Mouse (Mus musculus): ENCODE measurements around the gene Gm44965. TPM values are rescaled to one million over a fixed set of nuclear protein-coding genes. Genes with fewer than 3 reads are reported as not detected.
A peak's percentile ranks its signal among the peaks of the same experiment; 100 is the strongest.

Gene Gm44965
- 1.0 TPM in 1 of 2 replicates, not detected in the other for polyA plus RNA-seq (2015; fragmentation: Nextera tagmentation; extraction: Ambion mirVana)

GRCm38 (mm10) chr6:48593158-48594042 is at the start of gene Gm44965, which contains the start of gene Repin1:
TSS of gene Gm44965 (plus strand) at chr6:48593941.
TSS of gene Repin1 (plus strand) at chr6:48593883.
- Histone ChIP-seq H3K9ac (peak within 1 kb of the TSS; percentile 94), H3K9me3 (peaks cover 22% of the 10 kb centered on the region), H3K4me3 (peak within 1 kb of the TSS; percentile 89), H3K27me3 (no peaks in the 10 kb centered on the region), H3K36me3 (peaks cover 27% of the 10 kb centered on the region), H3K4me2 (peak within 1 kb of the TSS; percentile 80), H3K27ac (replicated peaks) (peak within 1 kb of the TSS; percentile 99), H3K4me1 (replicated peaks) (peaks cover 20% of the 10 kb centered on the region)
- ATAC-seq (ENCODE audit: low FRiP score, low read depth), result peak; percentile 94
- WGBS, result 3% methylated on average over 44 of the region's 45 CpGs

DNA sequence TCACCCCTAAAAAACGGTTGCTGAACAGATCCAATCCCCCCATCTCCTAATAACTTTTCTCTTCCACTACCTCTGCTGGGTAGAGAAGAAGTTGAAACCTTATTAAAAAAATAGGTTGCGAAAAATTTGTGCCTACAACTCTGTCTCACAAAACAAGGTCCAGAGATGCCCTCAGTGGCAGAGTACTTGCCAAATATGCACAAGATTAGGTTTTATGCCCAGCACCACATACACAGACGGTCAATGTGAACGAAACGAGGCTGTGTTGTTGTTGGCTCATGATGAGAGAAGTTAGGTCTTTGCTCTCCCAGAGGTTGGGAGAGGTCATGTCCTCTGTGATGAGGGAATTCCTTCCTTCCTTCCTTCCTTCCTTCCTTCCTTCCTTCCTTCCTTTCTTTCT is 48.5 kb upstream of the Gm44965 start:
- 81% methylated on average over 5 of the region's 5 CpGs for WGBS

DNA sequence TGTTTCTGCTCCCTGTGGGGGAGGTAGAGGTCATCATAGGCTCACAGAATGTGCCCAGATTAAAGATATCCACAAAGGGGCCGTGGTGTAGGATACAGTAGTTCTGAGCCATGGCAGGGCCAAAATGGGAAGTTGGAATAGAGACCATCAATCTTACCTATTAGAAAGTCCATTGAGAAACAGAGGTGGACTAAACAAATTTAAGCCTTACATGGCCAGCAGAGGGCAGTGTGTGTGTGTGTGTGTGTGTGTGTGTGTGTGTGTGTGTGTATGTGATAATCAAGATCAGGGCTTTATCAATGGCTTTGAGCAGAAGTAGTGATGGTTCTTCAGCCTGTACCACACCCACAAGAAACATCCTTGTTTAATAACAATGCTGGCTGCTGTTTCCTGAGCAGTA is 47.5 kb upstream of the Gm44965 start:
- WGBS, result 46% methylated on average over 1 of the region's 1 CpGs
- Histone ChIP-seq H3K4me3 (no peak overlapping the region), H3K36me3 (peaks cover 6% of the 10 kb centered on the region), H3K27me3 (no peaks in the 10 kb centered on the region), H3K27ac (replicated peaks) (no peak overlapping the region), H3K4me1 (replicated peaks) (no peaks in the 10 kb centered on the region), H3K9me3 (no peaks in the 10 kb centered on the region), H3K4me2 (no peak overlapping the region), H3K9ac (no peak overlapping the region)
- ATAC-seq (ENCODE audit: low FRiP score, low read depth), result 0 out of 2 replicates have a peak, but pooled peaks have one; percentile 15

More for the DNA sequence above, 48.5 kb upstream of the Gm44965 start:
- ATAC-seq (ENCODE audit: low FRiP score, low read depth), result no peak
- H3K9me3 ChIP-seq, result no peaks in the 10 kb centered on the region
- peaks cover 16% of the 10 kb centered on the region for H3K36me3 ChIP-seq
- no peak overlapping the region for H3K4me2 ChIP-seq
- no peaks in the 10 kb centered on the region for H3K4me1 ChIP-seq (replicated peaks)
- no peaks in the 10 kb centered on the region for H3K27me3 ChIP-seq
- H3K27ac ChIP-seq (replicated peaks), result no peak overlapping the region
- no peak overlapping the region for H3K4me3 ChIP-seq
- no peak overlapping the region for H3K9ac ChIP-seq

- 0 out of 2 replicates have a peak, but pooled peaks cover 4% of the 10 kb centered on the region for H3K36me3 ChIP-seq
- no peaks in the 10 kb centered on the region for H3K9me3 ChIP-seq
- H3K27ac ChIP-seq (replicated peaks), result no peak overlapping the region
- H3K27me3 ChIP-seq, result no peaks in the 10 kb centered on the region
- H3K4me3 ChIP-seq, result no peak overlapping the region
- ATAC-seq (ENCODE audit: low FRiP score, low read depth), result no peak
- no peaks in the 10 kb centered on the region for H3K4me1 ChIP-seq (replicated peaks)
- H3K4me2 ChIP-seq, result no peak overlapping the region
- WGBS, result 72% methylated on average over 4 of the region's 4 CpGs
- no peak overlapping the region for H3K9ac ChIP-seq
Observed at GRCm38 (mm10) chr6:48546858-48547257, 46.9 kb upstream of the Gm44965 start.

DNA sequence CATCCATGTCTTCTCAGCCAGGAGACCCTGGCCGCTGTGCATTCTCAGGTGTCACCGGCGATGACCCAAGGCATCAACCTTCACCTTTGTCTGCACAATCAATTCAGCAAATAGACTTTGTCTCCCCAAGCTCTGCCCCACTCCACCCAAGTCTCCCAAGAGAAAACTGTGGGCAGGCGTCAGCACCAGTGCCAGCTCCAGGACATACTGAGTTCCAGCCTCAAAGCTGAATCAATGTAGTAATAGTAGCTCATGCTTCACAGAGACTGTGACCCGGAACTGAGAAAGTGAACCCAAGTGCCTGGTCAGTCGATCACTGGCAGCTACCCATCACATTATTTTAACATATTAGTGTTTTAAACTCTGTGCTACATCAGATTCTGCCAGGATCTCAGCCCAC is 45.4 kb upstream of the Gm44965 start:
- ATAC-seq (ENCODE audit: low FRiP score, low read depth), result no peak
- Histone ChIP-seq H3K4me2 (no peak overlapping the region), H3K9ac (no peak overlapping the region), H3K4me3 (no peak overlapping the region), H3K27me3 (no peaks in the 10 kb centered on the region), H3K4me1 (replicated peaks) (no peaks in the 10 kb centered on the region), H3K27ac (replicated peaks) (no peak overlapping the region), H3K36me3 (no peaks in the 10 kb centered on the region), H3K9me3 (no peaks in the 10 kb centered on the region)
- 89% methylated on average over 6 of the region's 6 CpGs for WGBS

GRCm38 (mm10) chr6:48552918-48553317 is 40.8 kb upstream of the Gm44965 start:
- peaks cover 17% of the 10 kb centered on the region for H3K4me1 ChIP-seq (replicated peaks)
- H3K9me3 ChIP-seq, result no peaks in the 10 kb centered on the region
- no peak overlapping the region for H3K4me2 ChIP-seq
- H3K9ac ChIP-seq, result no peak overlapping the region
- 0 out of 2 replicates have a peak, but pooled peaks cover 1% of the 10 kb centered on the region for H3K36me3 ChIP-seq
- no peaks in the 10 kb centered on the region for H3K27me3 ChIP-seq
- ATAC-seq (ENCODE audit: low FRiP score, low read depth), result no peak
- H3K27ac ChIP-seq (replicated peaks), result peak overlapping the region; percentile 97; the same call in 1 of the 2 replicates
- H3K4me3 ChIP-seq, result no peak overlapping the region
- 74% methylated on average over 4 of the region's 4 CpGs for WGBS

- peak overlapping the region; percentile 67 for H3K9ac ChIP-seq
- H3K4me1 ChIP-seq (replicated peaks), result peaks cover 17% of the 10 kb centered on the region
- peak overlapping the region; percentile 76 for H3K4me2 ChIP-seq
- H3K4me3 ChIP-seq, result peak overlapping the region; percentile 50
- H3K9me3 ChIP-seq, result no peaks in the 10 kb centered on the region
- ATAC-seq (ENCODE audit: low FRiP score, low read depth), result peak; percentile 33; the same call in 1 of the 2 replicates
- 0 out of 2 replicates have a peak, but pooled peaks cover 2% of the 10 kb centered on the region for H3K36me3 ChIP-seq
- peak overlapping the region; percentile 97 for H3K27ac ChIP-seq (replicated peaks)
- WGBS, result 76% methylated on average over 4 of the region's 4 CpGs
- no peaks in the 10 kb centered on the region for H3K27me3 ChIP-seq
Observed at GRCm38 (mm10) chr6:48553819-48554218, 39.9 kb upstream of the Gm44965 start.

- peak; percentile 95 for ATAC-seq (ENCODE audit: low FRiP score, low read depth)
- WGBS, result under 1% methylated on average over 39 of the region's 39 CpGs
- Histone ChIP-seq H3K27ac (replicated peaks) (peak within 1 kb of the TSS; percentile 97), H3K9me3 (no peaks in the 10 kb centered on the region), H3K4me3 (peak within 1 kb of the TSS; percentile 50), H3K27me3 (no peaks in the 10 kb centered on the region), H3K9ac (peak within 1 kb of the TSS; percentile 67), H3K36me3 (0 out of 2 replicates have a peak, but pooled peaks cover 6% of the 10 kb centered on the region), H3K4me2 (peak within 1 kb of the TSS; percentile 76), H3K4me1 (replicated peaks) (peaks cover 17% of the 10 kb centered on the region)
Observed at GRCm38 (mm10) chr6:48554280-48555103, 39.2 kb upstream of the Gm44965 start, which contains the start of gene Lrrc61. TSS of gene Lrrc61 (plus strand) at chr6:48554796.

GRCm38 (mm10) chr6:48555104-48555890 is 38.4 kb upstream of the Gm44965 start:
- peak; percentile 87 for ATAC-seq (ENCODE audit: low FRiP score, low read depth)
- peak overlapping the region; percentile 50 for H3K4me3 ChIP-seq
- H3K9ac ChIP-seq, result peak overlapping the region; percentile 67
- H3K27ac ChIP-seq (replicated peaks), result peak overlapping the region; percentile 97
- H3K27me3 ChIP-seq, result no peaks in the 10 kb centered on the region
- peak overlapping the region; percentile 76 for H3K4me2 ChIP-seq
- H3K9me3 ChIP-seq, result no peaks in the 10 kb centered on the region
- peaks cover 17% of the 10 kb centered on the region for H3K4me1 ChIP-seq (replicated peaks)
- 28% methylated on average over 14 of the region's 14 CpGs for WGBS
- 0 out of 2 replicates have a peak, but pooled peaks cover 6% of the 10 kb centered on the region for H3K36me3 ChIP-seq

DNA sequence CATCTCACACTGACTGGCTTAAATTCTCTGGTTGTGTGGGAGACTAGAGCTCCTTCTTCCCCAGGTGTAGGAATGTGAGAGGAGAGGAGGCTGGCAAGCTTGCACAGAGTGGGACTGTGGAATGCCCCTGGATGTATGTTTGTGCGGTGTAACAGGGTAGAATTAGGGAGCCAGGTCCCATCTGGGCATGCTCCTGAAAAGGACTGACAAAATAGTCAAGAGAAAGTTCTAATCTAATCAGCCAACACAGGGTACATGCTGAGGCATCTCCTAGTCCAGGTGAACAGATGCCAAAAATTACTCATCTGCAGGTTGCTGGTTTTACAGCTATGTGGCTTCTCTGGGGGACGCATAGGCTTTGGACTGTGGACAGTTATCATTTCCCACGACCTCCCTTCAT is 37.8 kb upstream of the Gm44965 start:
- no peak for ATAC-seq (ENCODE audit: low FRiP score, low read depth)
- no peaks in the 10 kb centered on the region for H3K9me3 ChIP-seq
- peaks cover 17% of the 10 kb centered on the region for H3K4me1 ChIP-seq (replicated peaks)
- 88% methylated on average over 3 of the region's 3 CpGs for WGBS
- 0 out of 2 replicates have a peak, but pooled peaks cover 8% of the 10 kb centered on the region for H3K36me3 ChIP-seq
- H3K9ac ChIP-seq, result no peak overlapping the region
- H3K27ac ChIP-seq (replicated peaks), result 0 out of 2 replicates have a peak overlapping the region, but pooled peaks have one; percentile 97
- H3K27me3 ChIP-seq, result no peaks in the 10 kb centered on the region
- no peak overlapping the region; the same call in 1 of the 2 replicates for H3K4me3 ChIP-seq
- H3K4me2 ChIP-seq, result peak overlapping the region; percentile 76
